Mouse (Mus musculus): ENCODE data around the gene Ccnjl. TPM values are rescaled to one million over a fixed set of nuclear protein-coding genes. Genes with fewer than 3 reads are reported as not detected.

Gene Ccnjl
- polyA plus RNA-seq, 1 experiment from 2014 or later = 23.3 TPM

- H3K27me3 ChIP-seq = no peaks in the 10 kb centered on the region; the same call in 1 of the 2 replicates
- H3K9me3 ChIP-seq = no peaks in the 10 kb centered on the region
- H3K9ac ChIP-seq = no peak overlapping the region
- no peak for ATAC-seq (ENCODE audit: borderline replicate concordance, extremely low read depth, low FRiP score, low TSS enrichment)
- WGBS = 27% methylated on average over 3 of the region's 3 CpGs
- no peak overlapping the region for H3K4me3 ChIP-seq
- H3K27ac ChIP-seq = no peak overlapping the region
- H3K4me2 ChIP-seq = no peak overlapping the region
- H3K4me1 ChIP-seq = 0 out of 2 replicates have a peak, but pooled peaks cover 11% of the 10 kb centered on the region
- no peaks in the 10 kb centered on the region for H3K36me3 ChIP-seq
Observed at GRCm38 (mm10) chr11:43495532-43495931, 33.1 kb upstream of the Ccnjl start.

GRCm38 (mm10) chr11:43501256-43501655 lies 27.3 kb upstream of the Ccnjl start:
- H3K4me2 ChIP-seq = no peak overlapping the region
- 78% methylated on average over 6 of the region's 6 CpGs for WGBS

GRCm38 (mm10) chr11:43505188-43505587 lies 23.4 kb upstream of the Ccnjl start:
- Histone ChIP-seq H3K4me1 (no peaks in the 10 kb centered on the region), H3K27me3 (no peaks in the 10 kb centered on the region)
- 76% methylated on average over 7 of the region's 7 CpGs for WGBS

More at GRCm38 (mm10) chr11:43501256-43501655, 27.3 kb upstream of the Ccnjl start:
- Histone ChIP-seq H3K27ac (no peak overlapping the region), H3K4me3 (no peak overlapping the region), H3K9me3 (no peaks in the 10 kb centered on the region), H3K4me1 (no peaks in the 10 kb centered on the region), H3K36me3 (no peaks in the 10 kb centered on the region), H3K9ac (no peak overlapping the region), H3K27me3 (no peaks in the 10 kb centered on the region)
- ATAC-seq (ENCODE audit: borderline replicate concordance, extremely low read depth, low FRiP score, low TSS enrichment) = no peak

GRCm38 (mm10) chr11:43507976-43508375 lies 20.6 kb upstream of the Ccnjl start:
- no peak overlapping the region for H3K4me2 ChIP-seq
- H3K9ac ChIP-seq = no peak overlapping the region
- H3K9me3 ChIP-seq = no peaks in the 10 kb centered on the region
- no peak for ATAC-seq (ENCODE audit: borderline replicate concordance, extremely low read depth, low FRiP score, low TSS enrichment)
- no peak overlapping the region for H3K27ac ChIP-seq
- 70% methylated on average over 6 of the region's 6 CpGs for WGBS
- H3K36me3 ChIP-seq = no peaks in the 10 kb centered on the region
- H3K4me1 ChIP-seq = no peaks in the 10 kb centered on the region
- no peaks in the 10 kb centered on the region for H3K27me3 ChIP-seq
- no peak overlapping the region for H3K4me3 ChIP-seq

More at GRCm38 (mm10) chr11:43505188-43505587, 23.4 kb upstream of the Ccnjl start:
- Histone ChIP-seq H3K9me3 (no peaks in the 10 kb centered on the region), H3K9ac (no peak overlapping the region), H3K4me2 (no peak overlapping the region), H3K36me3 (no peaks in the 10 kb centered on the region), H3K4me3 (no peak overlapping the region), H3K27ac (no peak overlapping the region)
- ATAC-seq (ENCODE audit: borderline replicate concordance, extremely low read depth, low FRiP score, low TSS enrichment) = no peak

GRCm38 (mm10) chr11:43509878-43510277 lies 18.7 kb upstream of the Ccnjl start:
- no peak overlapping the region for H3K4me3 ChIP-seq
- H3K4me1 ChIP-seq = no peaks in the 10 kb centered on the region
- ATAC-seq (ENCODE audit: borderline replicate concordance, extremely low read depth, low FRiP score, low TSS enrichment) = no peak
- H3K27ac ChIP-seq = no peak overlapping the region
- H3K9me3 ChIP-seq = no peaks in the 10 kb centered on the region
- WGBS = 85% methylated on average over 5 of the region's 5 CpGs
- no peak overlapping the region for H3K4me2 ChIP-seq
- H3K36me3 ChIP-seq = no peaks in the 10 kb centered on the region
- H3K9ac ChIP-seq = no peak overlapping the region
- H3K27me3 ChIP-seq = no peaks in the 10 kb centered on the region

- H3K27me3 ChIP-seq = no peaks in the 10 kb centered on the region
- ATAC-seq (ENCODE audit: borderline replicate concordance, extremely low read depth, low FRiP score, low TSS enrichment) = no peak
- 68% methylated on average over 2 of the region's 2 CpGs for WGBS
- H3K4me1 ChIP-seq = no peaks in the 10 kb centered on the region
- H3K36me3 ChIP-seq = no peaks in the 10 kb centered on the region
- no peak overlapping the region for H3K4me3 ChIP-seq
- no peak overlapping the region for H3K9ac ChIP-seq
- H3K9me3 ChIP-seq = no peaks in the 10 kb centered on the region
- no peak overlapping the region for H3K4me2 ChIP-seq
- no peak overlapping the region for H3K27ac ChIP-seq
Observed at GRCm38 (mm10) chr11:43512661-43513190, 15.9 kb upstream of the Ccnjl start.

- 28% methylated on average over 8 of the region's 8 CpGs for WGBS
- Histone ChIP-seq H3K36me3 (no peaks in the 10 kb centered on the region), H3K4me1 (no peaks in the 10 kb centered on the region), H3K9ac (no peak overlapping the region), H3K27me3 (no peaks in the 10 kb centered on the region), H3K27ac (no peak overlapping the region), H3K9me3 (no peaks in the 10 kb centered on the region), H3K4me3 (no peak overlapping the region), H3K4me2 (no peak overlapping the region)
- 0 out of 2 replicates have a peak, but pooled peaks have one; percentile 19 for ATAC-seq (ENCODE audit: borderline replicate concordance, extremely low read depth, low FRiP score, low TSS enrichment)
Observed at GRCm38 (mm10) chr11:43516344-43517021, 12.1 kb upstream of the Ccnjl start.

- H3K36me3 ChIP-seq = no peaks in the 10 kb centered on the region
- WGBS = 82% methylated on average over 11 of the region's 11 CpGs
- ATAC-seq (ENCODE audit: borderline replicate concordance, extremely low read depth, low FRiP score, low TSS enrichment) = no peak
- no peak overlapping the region for H3K4me2 ChIP-seq
- no peak overlapping the region for H3K4me3 ChIP-seq
- H3K27ac ChIP-seq = no peak overlapping the region
- H3K9ac ChIP-seq = no peak overlapping the region
- no peaks in the 10 kb centered on the region for H3K9me3 ChIP-seq
- H3K27me3 ChIP-seq = no peaks in the 10 kb centered on the region
- H3K4me1 ChIP-seq = no peaks in the 10 kb centered on the region
Observed at GRCm38 (mm10) chr11:43517641-43518040, 10.9 kb upstream of the Ccnjl start.

GRCm38 (mm10) chr11:43518086-43518485 lies 10.5 kb upstream of the Ccnjl start:
- Histone ChIP-seq H3K9me3 (no peaks in the 10 kb centered on the region), H3K4me3 (no peak overlapping the region), H3K9ac (no peak overlapping the region), H3K36me3 (no peaks in the 10 kb centered on the region), H3K27ac (no peak overlapping the region), H3K4me1 (no peaks in the 10 kb centered on the region), H3K27me3 (no peaks in the 10 kb centered on the region), H3K4me2 (no peak overlapping the region)
- no peak for ATAC-seq (ENCODE audit: borderline replicate concordance, extremely low read depth, low FRiP score, low TSS enrichment)

- H3K4me3 ChIP-seq = no peak overlapping the region
- no peaks in the 10 kb centered on the region for H3K27me3 ChIP-seq
- no peaks in the 10 kb centered on the region for H3K36me3 ChIP-seq
- H3K27ac ChIP-seq = no peak overlapping the region
- H3K4me2 ChIP-seq = no peak overlapping the region
- ATAC-seq (ENCODE audit: borderline replicate concordance, extremely low read depth, low FRiP score, low TSS enrichment) = no peak
- no peak overlapping the region for H3K9ac ChIP-seq
- no peaks in the 10 kb centered on the region for H3K4me1 ChIP-seq
- no peaks in the 10 kb centered on the region for H3K9me3 ChIP-seq
Observed at GRCm38 (mm10) chr11:43518821-43519220, 9.8 kb upstream of the Ccnjl start.

GRCm38 (mm10) chr11:43520521-43520920 lies 8.1 kb upstream of the Ccnjl start:
- Histone ChIP-seq H3K4me3 (no peak overlapping the region), H3K4me2 (no peak overlapping the region), H3K27me3 (no peaks in the 10 kb centered on the region), H3K9ac (no peak overlapping the region), H3K27ac (no peak overlapping the region), H3K4me1 (no peaks in the 10 kb centered on the region), H3K36me3 (no peaks in the 10 kb centered on the region), H3K9me3 (no peaks in the 10 kb centered on the region)
- WGBS = 77% methylated on average over 3 of the region's 3 CpGs
- no peak for ATAC-seq (ENCODE audit: borderline replicate concordance, extremely low read depth, low FRiP score, low TSS enrichment)

GRCm38 (mm10) chr11:43528078-43528682 lies 404 bp upstream of the Ccnjl start:
- Histone ChIP-seq H3K4me3 (peak overlapping the region; percentile 80), H3K4me1 (peaks cover 25% of the 10 kb centered on the region), H3K36me3 (peaks cover 15% of the 10 kb centered on the region), H3K27me3 (no peaks in the 10 kb centered on the region), H3K9ac (peak overlapping the region; percentile 90), H3K9me3 (no peaks in the 10 kb centered on the region), H3K4me2 (peak overlapping the region; percentile 74), H3K27ac (peak overlapping the region; percentile 84)
- peak; percentile 14; the same call in 1 of the 2 replicates for ATAC-seq (ENCODE audit: borderline replicate concordance, extremely low read depth, low FRiP score, low TSS enrichment)
- WGBS = 2% methylated on average over 25 of the region's 25 CpGs

Data from lung, embryonic 15.5 days (tissue).